Mouse (Mus musculus): ENCODE measurements around the gene Sphk2. TPM values are rescaled to one million over a fixed set of nuclear protein-coding genes. Genes with fewer than 3 reads are reported as not detected.

The Sphk2 gene
- polyA plus RNA-seq, 1 experiment from 2014 or later = 38.9 TPM

DNA sequence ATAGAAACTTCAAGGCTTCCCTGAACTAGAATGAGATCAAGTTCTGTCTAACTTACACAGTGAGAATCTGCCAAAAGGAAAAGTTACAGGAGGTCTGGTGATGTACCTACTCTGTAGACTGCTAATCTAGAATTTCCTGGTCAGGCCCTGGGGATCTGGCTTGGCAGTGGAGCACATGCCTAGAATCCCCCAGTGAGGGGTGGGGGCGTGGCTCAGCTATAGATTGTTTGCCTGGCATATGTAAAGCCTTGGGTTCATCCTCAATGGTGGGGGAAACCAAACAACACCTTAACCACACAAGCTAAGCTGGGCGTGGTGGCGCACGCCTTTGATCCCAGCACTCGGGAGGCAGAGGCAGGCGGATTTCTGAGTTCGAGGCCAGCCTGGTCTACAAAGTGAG is 19.9 kb downstream of the Sphk2 start:
- H3K36me3 ChIP-seq (ENCODE audit: control insufficient read depth, insufficient read depth, low read length) = no peaks in the 10 kb centered on the region
- WGBS = 80% methylated on average over 6 of the region's 7 CpGs
- H3K4me3 ChIP-seq (replicated peaks; ENCODE audit: low read length) = no peak overlapping the region

DNA sequence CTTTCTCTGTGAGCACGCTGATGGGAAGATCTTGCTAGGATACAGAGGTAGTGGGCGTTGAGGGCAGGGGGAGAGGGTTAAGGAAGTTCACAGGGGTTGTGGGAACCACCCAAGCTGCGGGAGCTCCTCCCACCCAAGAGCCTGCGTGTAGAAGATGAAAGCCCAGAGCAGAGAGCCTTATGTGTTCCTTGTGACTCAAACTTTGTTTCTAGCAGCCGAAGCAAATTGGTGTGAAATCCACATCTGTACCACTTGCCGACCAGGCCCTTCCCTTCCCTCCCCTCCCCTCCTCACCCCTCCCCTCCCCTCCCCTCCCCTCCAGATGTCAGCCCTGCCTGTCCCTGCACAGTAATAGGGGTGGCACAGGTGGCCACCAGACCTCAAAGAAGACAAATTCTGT is 22.7 kb downstream of the Sphk2 start:
- Histone ChIP-seq H3K4me3 (replicated peaks; ENCODE audit: low read length) (no peak overlapping the region), H3K27me3 (ENCODE audit: control insufficient read depth, insufficient read depth, low read length) (peaks cover 15% of the 10 kb centered on the region; the same call in 1 of the 2 replicates), H3K27ac (ENCODE audit: low read length) (no peak overlapping the region), H3K36me3 (ENCODE audit: control insufficient read depth, insufficient read depth, low read length) (no peaks in the 10 kb centered on the region), H3K9ac (ENCODE audit: low read length) (no peak overlapping the region), H3K4me2 (ENCODE audit: low read depth, low read length) (no peak overlapping the region), H3K4me1 (ENCODE audit: control insufficient read depth, insufficient read depth, low read length) (peaks cover 4% of the 10 kb centered on the region), H3K9me3 (replicated peaks; ENCODE audit: control insufficient read depth, low read length) (no peaks in the 10 kb centered on the region)
- WGBS = 15% methylated on average over 6 of the region's 6 CpGs
- no peak; the same call in 1 of the 2 replicates for ATAC-seq (ENCODE audit: insufficient read depth, low FRiP score)

More for the DNA sequence above, 19.9 kb downstream of the Sphk2 start:
- H3K4me1 ChIP-seq (ENCODE audit: control insufficient read depth, insufficient read depth, low read length) = peaks cover 10% of the 10 kb centered on the region
- no peak for ATAC-seq (ENCODE audit: insufficient read depth, low FRiP score)
- H3K27me3 ChIP-seq (ENCODE audit: control insufficient read depth, insufficient read depth, low read length) = peaks cover 20% of the 10 kb centered on the region; the same call in 1 of the 2 replicates
- H3K9ac ChIP-seq (ENCODE audit: low read length) = no peak overlapping the region
- H3K9me3 ChIP-seq (replicated peaks; ENCODE audit: control insufficient read depth, low read length) = no peaks in the 10 kb centered on the region
- H3K27ac ChIP-seq (ENCODE audit: low read length) = no peak overlapping the region
- no peak overlapping the region for H3K4me2 ChIP-seq (ENCODE audit: low read depth, low read length)

DNA sequence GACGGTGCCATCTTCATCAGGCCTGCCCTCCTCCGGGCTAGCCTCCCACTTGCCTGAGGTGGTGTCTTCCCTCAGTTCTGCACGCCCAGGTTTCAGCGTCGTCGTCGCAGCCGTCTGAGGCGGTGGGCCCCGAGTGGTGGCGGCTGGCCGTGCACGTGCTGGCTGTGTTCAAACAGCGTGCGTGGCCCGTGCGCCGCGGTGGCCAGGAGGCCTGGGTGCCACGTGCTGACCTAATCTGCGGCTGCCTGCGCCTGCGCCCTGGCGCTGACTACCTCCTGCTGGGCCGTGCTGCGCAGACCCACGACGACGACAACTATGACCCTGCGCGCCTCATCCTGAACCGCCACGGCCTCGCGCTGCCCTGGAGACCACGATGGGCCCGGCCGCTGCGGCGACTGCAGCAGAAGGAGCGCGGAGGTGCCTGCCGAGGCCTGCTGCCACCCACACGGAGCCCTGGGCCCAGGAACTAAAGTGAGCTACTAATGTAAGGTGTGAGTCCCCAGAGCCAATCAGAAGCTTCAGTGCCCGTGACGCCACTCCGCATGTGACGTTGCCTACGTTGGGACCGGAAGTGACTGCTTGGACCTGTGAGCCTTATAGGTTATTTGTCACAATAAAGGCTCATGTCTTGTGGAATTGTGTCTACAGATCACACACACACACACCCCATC is 23.7 kb downstream of the Sphk2 start, which contains the start of gene Sec1:
TSS of gene Sec1 (minus strand) at position 482 of the 671 bp plus-strand sequence.
- no peak within 1 kb of the TSS for H3K4me3 ChIP-seq (replicated peaks; ENCODE audit: low read length)
- ATAC-seq (ENCODE audit: insufficient read depth, low FRiP score) = no peak
- no peak within 1 kb of the TSS for H3K9ac ChIP-seq (ENCODE audit: low read length)
- no peak within 1 kb of the TSS for H3K4me2 ChIP-seq (ENCODE audit: low read depth, low read length)
- 90% methylated on average over 50 of the region's 50 CpGs for WGBS
- H3K27me3 ChIP-seq (ENCODE audit: control insufficient read depth, insufficient read depth, low read length) = peaks cover 6% of the 10 kb centered on the region; the same call in 1 of the 2 replicates
- no peaks in the 10 kb centered on the region for H3K36me3 ChIP-seq (ENCODE audit: control insufficient read depth, insufficient read depth, low read length)
- no peaks in the 10 kb centered on the region for H3K9me3 ChIP-seq (replicated peaks; ENCODE audit: control insufficient read depth, low read length)
- H3K27ac ChIP-seq (ENCODE audit: low read length) = no peak within 1 kb of the TSS
- H3K4me1 ChIP-seq (ENCODE audit: control insufficient read depth, insufficient read depth, low read length) = no peaks in the 10 kb centered on the region

DNA sequence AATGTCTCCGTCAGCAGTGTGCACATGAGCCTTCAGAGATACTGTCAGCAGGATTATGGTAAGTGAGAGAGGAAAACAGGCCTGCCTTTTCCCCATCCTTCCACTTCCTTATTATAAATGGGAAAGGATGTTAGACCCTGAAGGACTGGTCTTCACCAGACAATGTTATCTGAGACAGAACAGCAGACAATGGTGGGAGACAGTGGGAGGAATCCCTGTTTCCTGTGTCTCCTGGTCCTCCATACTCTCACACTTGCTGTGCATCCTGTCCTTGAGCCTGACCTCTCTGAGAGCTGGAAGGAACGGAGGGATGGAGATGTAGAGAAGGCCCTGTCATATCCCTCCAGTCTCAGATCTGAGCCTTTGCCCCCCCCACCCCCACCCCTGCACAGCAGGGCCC is 25.4 kb downstream of the Sphk2 start:
- no peaks in the 10 kb centered on the region for H3K36me3 ChIP-seq (ENCODE audit: control insufficient read depth, insufficient read depth, low read length)
- 83% methylated on average over 2 of the region's 2 CpGs for WGBS
- no peak for ATAC-seq (ENCODE audit: insufficient read depth, low FRiP score)
- H3K4me3 ChIP-seq (replicated peaks; ENCODE audit: low read length) = no peak overlapping the region
- H3K27me3 ChIP-seq (ENCODE audit: control insufficient read depth, insufficient read depth, low read length) = no peaks in the 10 kb centered on the region
- H3K4me2 ChIP-seq (ENCODE audit: low read depth, low read length) = no peak overlapping the region
- no peak overlapping the region for H3K9ac ChIP-seq (ENCODE audit: low read length)
- H3K27ac ChIP-seq (ENCODE audit: low read length) = no peak overlapping the region
- H3K9me3 ChIP-seq (replicated peaks; ENCODE audit: control insufficient read depth, low read length) = no peaks in the 10 kb centered on the region
- no peaks in the 10 kb centered on the region for H3K4me1 ChIP-seq (ENCODE audit: control insufficient read depth, insufficient read depth, low read length)

DNA sequence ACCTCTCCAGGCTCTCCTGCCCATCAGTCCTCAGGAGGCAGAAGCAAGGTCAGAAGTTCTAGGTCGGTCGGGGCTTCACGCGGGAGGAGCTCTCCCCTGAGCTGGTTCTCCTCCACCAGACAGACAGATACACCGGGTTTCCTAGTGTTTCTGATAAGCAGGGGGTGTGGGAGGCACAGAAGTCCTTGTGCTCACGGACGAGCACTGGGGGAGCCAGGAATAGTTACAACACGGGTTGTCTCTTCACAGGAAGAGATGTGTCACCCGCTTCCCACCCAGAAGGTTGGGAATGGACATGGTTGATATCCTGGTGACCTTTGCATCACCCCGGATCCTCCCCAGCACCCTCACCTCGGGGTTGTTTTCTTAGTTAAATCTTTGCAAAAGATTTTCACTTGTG is 28.0 kb downstream of the Sphk2 start:
- WGBS = 58% methylated on average over 11 of the region's 11 CpGs
- Histone ChIP-seq H3K27me3 (ENCODE audit: control insufficient read depth, insufficient read depth, low read length) (no peaks in the 10 kb centered on the region), H3K36me3 (ENCODE audit: control insufficient read depth, insufficient read depth, low read length) (no peaks in the 10 kb centered on the region), H3K27ac (ENCODE audit: low read length) (no peak overlapping the region), H3K4me3 (replicated peaks; ENCODE audit: low read length) (no peak overlapping the region), H3K9me3 (replicated peaks; ENCODE audit: control insufficient read depth, low read length) (no peaks in the 10 kb centered on the region), H3K4me1 (ENCODE audit: control insufficient read depth, insufficient read depth, low read length) (peaks cover 20% of the 10 kb centered on the region), H3K4me2 (ENCODE audit: low read depth, low read length) (no peak overlapping the region), H3K9ac (ENCODE audit: low read length) (no peak overlapping the region)
- ATAC-seq (ENCODE audit: insufficient read depth, low FRiP score) = no peak

DNA sequence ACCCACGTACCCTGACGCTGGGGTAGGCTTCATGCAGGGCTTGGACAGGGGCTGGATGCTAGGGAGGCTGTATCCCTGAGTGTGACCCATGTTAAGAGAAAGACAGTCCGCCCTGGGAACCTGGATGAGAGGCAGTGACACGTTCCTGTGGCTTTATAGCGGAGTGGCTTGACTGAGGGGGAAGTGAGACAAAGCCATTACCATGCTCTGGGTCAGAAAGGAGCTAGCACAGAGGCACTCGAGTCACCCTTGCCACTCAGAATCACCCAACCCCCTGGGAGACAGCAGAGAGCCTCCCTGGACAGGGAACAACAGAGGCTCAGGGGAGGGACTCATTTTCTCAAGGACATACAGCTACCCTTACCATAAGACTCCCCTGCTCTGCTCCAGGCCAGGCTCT is 28.7 kb downstream of the Sphk2 start:
- no peaks in the 10 kb centered on the region for H3K9me3 ChIP-seq (replicated peaks; ENCODE audit: control insufficient read depth, low read length)
- H3K4me1 ChIP-seq (ENCODE audit: control insufficient read depth, insufficient read depth, low read length) = peaks cover 20% of the 10 kb centered on the region
- no peak for ATAC-seq (ENCODE audit: insufficient read depth, low FRiP score)
- H3K4me2 ChIP-seq (ENCODE audit: low read depth, low read length) = no peak overlapping the region
- H3K9ac ChIP-seq (ENCODE audit: low read length) = no peak overlapping the region
- no peaks in the 10 kb centered on the region for H3K27me3 ChIP-seq (ENCODE audit: control insufficient read depth, insufficient read depth, low read length)
- no peak overlapping the region for H3K4me3 ChIP-seq (replicated peaks; ENCODE audit: low read length)
- no peak overlapping the region for H3K27ac ChIP-seq (ENCODE audit: low read length)
- no peaks in the 10 kb centered on the region for H3K36me3 ChIP-seq (ENCODE audit: control insufficient read depth, insufficient read depth, low read length)
- 68% methylated on average over 6 of the region's 6 CpGs for WGBS

DNA sequence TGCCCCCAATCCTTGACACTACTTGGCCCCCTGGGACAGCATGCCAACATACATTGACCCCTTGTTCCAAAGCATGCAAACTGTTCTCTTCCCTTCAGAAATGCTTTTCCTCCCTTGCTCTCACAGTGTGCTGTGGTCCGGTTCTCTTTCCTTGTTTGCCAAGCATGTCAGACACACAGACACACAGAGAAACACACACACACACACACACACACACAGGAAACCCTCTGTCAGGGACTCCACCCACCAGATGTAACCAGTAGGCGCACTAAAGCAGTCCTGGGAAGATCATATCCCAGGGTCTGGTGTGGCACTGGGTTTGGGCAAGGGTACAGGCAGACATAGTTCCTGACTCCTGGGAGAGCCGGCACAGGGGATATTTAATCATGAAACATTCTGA is 31.0 kb downstream of the Sphk2 start:
- no peak for ATAC-seq (ENCODE audit: insufficient read depth, low FRiP score)
- Histone ChIP-seq H3K4me3 (replicated peaks; ENCODE audit: low read length) (no peak overlapping the region), H3K9ac (ENCODE audit: low read length) (0 out of 2 replicates have a peak overlapping the region, but pooled peaks have one; percentile 26), H3K27ac (ENCODE audit: low read length) (no peak overlapping the region), H3K4me1 (ENCODE audit: control insufficient read depth, insufficient read depth, low read length) (peaks cover 31% of the 10 kb centered on the region), H3K27me3 (ENCODE audit: control insufficient read depth, insufficient read depth, low read length) (no peaks in the 10 kb centered on the region), H3K36me3 (ENCODE audit: control insufficient read depth, insufficient read depth, low read length) (no peaks in the 10 kb centered on the region), H3K4me2 (ENCODE audit: low read depth, low read length) (no peak overlapping the region), H3K9me3 (replicated peaks; ENCODE audit: control insufficient read depth, low read length) (no peaks in the 10 kb centered on the region)
- 55% methylated on average over 3 of the region's 3 CpGs for WGBS

DNA sequence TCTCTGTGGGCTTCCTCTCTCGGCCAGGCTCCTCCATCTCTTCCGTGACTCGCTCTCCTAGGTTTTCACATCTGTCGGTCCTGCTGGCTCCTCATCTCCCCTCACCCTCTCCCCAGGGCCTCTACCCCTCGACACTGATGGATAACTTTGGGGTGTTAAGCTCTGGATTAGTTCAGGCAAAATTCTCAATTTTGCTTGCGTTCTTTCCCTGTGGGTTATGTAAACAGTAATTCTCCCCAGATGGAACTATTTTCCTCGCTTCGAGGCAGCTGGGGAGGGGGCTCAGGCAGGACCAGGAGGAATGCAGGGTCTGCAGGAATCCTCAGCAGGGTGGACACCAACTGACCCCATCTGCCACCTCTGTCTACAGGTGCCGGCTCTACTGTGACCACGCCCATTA is 32.0 kb downstream of the Sphk2 start:
- H3K4me2 ChIP-seq (ENCODE audit: low read depth, low read length) = 0 out of 2 replicates have a peak overlapping the region, but pooled peaks have one; percentile 10
- peaks cover 31% of the 10 kb centered on the region for H3K4me1 ChIP-seq (ENCODE audit: control insufficient read depth, insufficient read depth, low read length)
- H3K27ac ChIP-seq (ENCODE audit: low read length) = no peak overlapping the region
- no peaks in the 10 kb centered on the region for H3K36me3 ChIP-seq (ENCODE audit: control insufficient read depth, insufficient read depth, low read length)
- no peak for ATAC-seq (ENCODE audit: insufficient read depth, low FRiP score)
- peak overlapping the region; percentile 48; the same call in 1 of the 2 replicates for H3K9ac ChIP-seq (ENCODE audit: low read length)
- no peaks in the 10 kb centered on the region for H3K9me3 ChIP-seq (replicated peaks; ENCODE audit: control insufficient read depth, low read length)
- H3K4me3 ChIP-seq (replicated peaks; ENCODE audit: low read length) = no peak overlapping the region
- H3K27me3 ChIP-seq (ENCODE audit: control insufficient read depth, insufficient read depth, low read length) = no peaks in the 10 kb centered on the region
- WGBS = 27% methylated on average over 10 of the region's 10 CpGs

DNA sequence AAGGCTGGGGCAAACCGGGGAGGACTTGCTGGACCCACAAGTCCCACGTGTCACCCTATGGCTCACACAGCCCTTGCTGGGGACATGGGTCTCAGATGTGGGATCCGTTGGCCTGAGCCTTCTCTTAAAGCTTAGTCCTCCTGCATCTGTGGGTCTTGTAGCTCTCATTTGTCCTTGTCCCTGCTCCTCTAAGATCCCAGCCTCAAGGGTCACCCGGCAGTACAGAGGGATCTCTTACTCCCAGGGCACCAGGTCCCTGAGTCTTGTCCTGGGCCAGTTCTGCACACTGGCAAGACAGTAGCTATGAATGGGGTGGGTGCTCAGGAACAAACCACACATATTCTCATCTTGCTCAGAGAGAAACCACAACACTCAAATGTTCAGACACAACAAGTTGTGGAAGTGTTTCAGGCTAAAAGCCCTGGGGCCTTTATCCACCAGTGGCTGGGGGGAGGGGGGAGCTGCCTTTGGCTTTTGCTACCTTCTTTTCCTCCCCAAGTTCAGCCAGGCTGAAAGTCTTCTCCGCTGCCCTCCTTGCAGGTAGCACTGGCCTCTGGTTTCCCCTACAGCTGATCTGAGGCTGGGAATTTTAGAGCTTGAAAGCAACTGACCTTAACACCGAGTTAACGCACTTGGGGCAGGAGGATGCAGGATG is 34.3 kb downstream of the Sphk2 start, which contains the start of gene Ntn5:
TSS of gene Ntn5 (plus strand) at position 627 of the 655 bp plus-strand sequence.
- no peaks in the 10 kb centered on the region for H3K27me3 ChIP-seq (ENCODE audit: control insufficient read depth, insufficient read depth, low read length)
- peaks cover 31% of the 10 kb centered on the region for H3K4me1 ChIP-seq (ENCODE audit: control insufficient read depth, insufficient read depth, low read length)
- H3K36me3 ChIP-seq (ENCODE audit: control insufficient read depth, insufficient read depth, low read length) = no peaks in the 10 kb centered on the region
- no peak within 1 kb of the TSS for H3K4me3 ChIP-seq (replicated peaks; ENCODE audit: low read length)
- H3K9ac ChIP-seq (ENCODE audit: low read length) = peak within 1 kb of the TSS; percentile 48; the same call in 1 of the 2 replicates
- H3K9me3 ChIP-seq (replicated peaks; ENCODE audit: control insufficient read depth, low read length) = no peaks in the 10 kb centered on the region
- ATAC-seq (ENCODE audit: insufficient read depth, low FRiP score) = no peak
- 71% methylated on average over 7 of the region's 7 CpGs for WGBS
- no peak within 1 kb of the TSS for H3K4me2 ChIP-seq (ENCODE audit: low read depth, low read length)
- H3K27ac ChIP-seq (ENCODE audit: low read length) = no peak within 1 kb of the TSS
